Mouse (Mus musculus) myocyte (in vitro differentiated cells): ENCODE data around the gene Aqp1. TPM values are rescaled to one million over a fixed set of nuclear protein-coding genes. Genes with fewer than 3 reads are reported as not detected.

Experiments used
- H3K27me3 ChIP-seq: one replicate; pipeline ENCODE4 v1.6.1; 2011; ENCODE audit not compliant: control insufficient read depth, insufficient read depth, insufficient read length
- H3K36me3 ChIP-seq: one replicate; pipeline ENCODE4 v1.6.1; 2011; ENCODE audit not compliant: control insufficient read depth, insufficient read depth
- H3K4me2 ChIP-seq: one replicate; pipeline ENCODE4 v1.6.1; 2011; ENCODE audit warnings: low read depth, control low read depth
- H3K4me3 ChIP-seq: one replicate; pipeline ENCODE4 v1.5.1; 2011; ENCODE audit warnings: mild to moderate bottlenecking, control low read depth, moderate library complexity
- H3K79me2 ChIP-seq: one replicate; pipeline ENCODE4 v1.6.1; 2011; ENCODE audit not compliant: control insufficient read depth, insufficient read depth
- H3ac ChIP-seq: one replicate; pipeline ENCODE4 v1.6.1; 2011; ENCODE audit not compliant: control insufficient read depth, insufficient read length
- CEBPB ChIP-seq: IDR thresholded peaks from 2 replicates; pipeline ENCODE4 v1.6.1; 2011; ENCODE audit warnings: mild to moderate bottlenecking, moderate library complexity; ENCODE audit not compliant: poor library complexity, insufficient read depth, severe bottlenecking
- E2F4 ChIP-seq: IDR thresholded peaks from one replicate; pipeline ENCODE4 v1.6.1; 2011; ENCODE audit warnings: mild to moderate bottlenecking, control low read depth, moderate library complexity; ENCODE audit not compliant: insufficient read depth
- MAX ChIP-seq: IDR thresholded peaks from one replicate; pipeline ENCODE4 v1.6.1; 2011; ENCODE audit warnings: low read depth, mild to moderate bottlenecking, control low read depth
- MYOD1 ChIP-seq, 3 experiments: IDR thresholded peaks; one replicate each; pipeline ENCODE4 v1.6.1; 2011; ENCODE audit warnings: control low read depth in 2 of 3, low read depth in 2 of 3, mild to moderate bottlenecking in 2 of 3, moderate library complexity in 1 of 3; ENCODE audit not compliant: insufficient read length in 2 of 3, control insufficient read depth in 1 of 3
- MYOG ChIP-seq, 3 experiments: IDR thresholded peaks; one replicate each; pipeline ENCODE4 v1.6.1; 2011; ENCODE audit warnings: control low read depth in 2 of 3, low read depth in 2 of 3, mild to moderate bottlenecking in 2 of 3; ENCODE audit not compliant: insufficient read length in 2 of 3, control insufficient read depth in 1 of 3, insufficient read depth in 1 of 3
- POLR2A ChIP-seq: IDR thresholded peaks from one replicate; pipeline ENCODE4 v1.6.1; 2011; ENCODE audit warnings: low read depth, mild to moderate bottlenecking, control low read depth, moderate library complexity; ENCODE audit not compliant: insufficient read length
- POLR2AphosphoS2 ChIP-seq: IDR thresholded peaks from one replicate; pipeline ENCODE4 v1.6.1; 2011; ENCODE audit warnings: low read depth, control low read depth; ENCODE audit not compliant: insufficient read length
- REST ChIP-seq: IDR thresholded peaks from one replicate; pipeline ENCODE4 v1.6.1; 2011; ENCODE audit warnings: mild to moderate bottlenecking, control low read depth, moderate library complexity; ENCODE audit not compliant: insufficient read depth, insufficient read length
- SRF ChIP-seq: IDR thresholded peaks from one replicate; pipeline ENCODE4 v1.6.1; 2011; ENCODE audit warnings: low read depth; ENCODE audit not compliant: control insufficient read depth, insufficient read length
- TCF12 ChIP-seq: IDR thresholded peaks from one replicate; pipeline ENCODE4 v1.6.1; 2011; ENCODE audit warnings: mild to moderate bottlenecking, control low read depth; ENCODE audit not compliant: poor library complexity, insufficient read depth, severe bottlenecking
- TCF3 ChIP-seq: IDR thresholded peaks from one replicate; pipeline ENCODE4 v1.6.1; 2011; ENCODE audit warnings: low read depth, control low read depth; ENCODE audit not compliant: insufficient read length
- USF1 ChIP-seq: IDR thresholded peaks from one replicate; pipeline ENCODE4 v1.6.1; 2011; ENCODE audit warnings: low read depth, mild to moderate bottlenecking, control low read depth, moderate library complexity
- polyA plus RNA-seq: library from polyadenylated mRNA; unstranded; fragments of >200 nt; fragmentation: generic; extraction: Trizol; gene quantifications from one replicate; pipeline ENCODE4 v1.2.1, GENCODE M21; 2012; ENCODE audit warnings: missing spikeins

Gene Aqp1
- polyA plus RNA-seq, 1 experiment: 32.0 TPM

DNA sequence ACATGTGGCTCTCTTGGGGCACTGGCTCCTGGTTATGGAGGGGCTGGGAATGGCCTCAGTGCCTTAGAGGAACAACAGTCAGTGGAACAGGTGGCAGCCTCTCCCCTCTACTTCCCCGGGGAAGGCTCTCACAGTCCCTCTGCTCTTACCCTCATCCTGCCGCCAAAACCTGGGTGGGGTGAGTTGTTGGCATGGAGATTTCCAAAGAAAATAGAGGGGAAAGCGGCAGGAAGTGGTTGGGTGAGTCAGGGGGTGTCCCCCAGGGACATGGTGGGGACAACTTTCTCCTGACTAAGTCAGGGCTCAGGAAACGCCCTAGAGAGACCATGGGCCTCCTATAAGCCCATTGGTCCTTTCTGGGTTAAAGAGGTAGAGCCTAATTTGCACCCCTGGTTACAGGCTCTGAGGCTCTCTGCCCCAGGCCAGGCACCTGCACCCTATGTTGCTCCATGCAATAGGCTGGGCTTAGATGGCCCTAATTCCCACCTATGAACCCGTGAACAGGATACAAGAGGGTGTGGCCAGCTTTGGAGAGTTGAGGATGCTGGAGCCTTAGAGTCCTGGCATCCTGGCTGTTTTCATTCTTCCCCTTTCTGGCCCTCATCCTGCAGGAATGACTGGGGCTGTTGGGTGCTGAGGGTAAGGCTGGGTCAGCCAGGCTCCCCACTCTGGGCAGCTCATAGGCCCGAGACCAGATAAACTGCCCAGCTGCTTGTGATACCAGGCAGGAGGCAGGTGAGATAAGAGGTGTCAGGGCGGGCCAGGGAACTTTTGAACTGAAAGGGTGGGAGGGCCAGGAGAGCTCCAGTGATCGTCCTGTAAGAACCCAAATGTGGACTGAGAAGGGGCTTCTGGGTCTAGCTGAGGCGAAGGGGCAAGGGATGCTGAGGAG lies 2.9 kb downstream of the Aqp1 start:
- TF ChIP-seq POLR2A (no peak), TCF3 (no peak), TCF12 (no peak), USF1 (no peak), MAX (no peak), E2F4 (no peak), MYOD1 (IDR thresholded peaks at IDR 0.05; ENCODE audit: control insufficient read depth in 1 of 3, insufficient read length in 2 of 3, low read depth in 2 of 3) (peak in 2 of 3 experiments; percentile 21 to 47)
- no peaks in the 10 kb centered on the region for H3K36me3 ChIP-seq
- no peaks in the 10 kb centered on the region for H3K27me3 ChIP-seq
- peak overlapping the region; percentile 74 for H3K4me2 ChIP-seq
- peak overlapping the region; percentile 15 for H3K4me3 ChIP-seq
- no peak overlapping the region for H3ac ChIP-seq
- no peaks in the 10 kb centered on the region for H3K79me2 ChIP-seq

DNA sequence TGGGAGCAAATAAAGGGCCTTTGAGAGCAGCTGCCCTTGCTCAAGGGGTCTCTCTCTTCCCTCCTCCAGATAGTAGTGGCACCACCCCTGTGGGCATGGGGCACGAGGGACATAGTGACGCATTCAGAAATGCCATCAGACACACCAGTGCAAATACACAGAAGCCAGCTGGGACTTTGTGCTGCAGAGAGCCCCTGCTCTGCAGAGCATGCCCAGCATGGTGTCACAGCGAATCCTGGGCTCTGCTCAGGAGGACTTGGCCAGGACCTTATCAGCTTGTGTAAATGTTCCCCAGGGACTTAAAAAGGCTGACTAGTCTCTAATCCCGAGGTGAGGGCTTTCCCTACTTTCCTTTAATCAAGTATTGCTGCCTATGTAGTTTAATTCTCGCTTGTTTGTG lies 5.5 kb downstream of the Aqp1 start:
- TF ChIP-seq POLR2AphosphoS2 (no peak), USF1 (no peak), TCF12 (no peak), SRF (no peak), MAX (no peak), MYOG (IDR thresholded peaks at IDR 0.05; ENCODE audit: control insufficient read depth in 1 of 3, insufficient read depth in 1 of 3, insufficient read length in 2 of 3, low read depth in 2 of 3) (no peak), REST (no peak), POLR2A (no peak), CEBPB (no peak), MYOD1 (IDR thresholded peaks at IDR 0.05; ENCODE audit: control insufficient read depth in 1 of 3, insufficient read length in 2 of 3, low read depth in 2 of 3) (no peak), TCF3 (no peak), E2F4 (no peak)
- no peaks in the 10 kb centered on the region for H3K36me3 ChIP-seq
- H3K4me2 ChIP-seq: no peak overlapping the region
- H3ac ChIP-seq: no peak overlapping the region
- H3K4me3 ChIP-seq: no peak overlapping the region
- no peaks in the 10 kb centered on the region for H3K27me3 ChIP-seq
- no peaks in the 10 kb centered on the region for H3K79me2 ChIP-seq

DNA sequence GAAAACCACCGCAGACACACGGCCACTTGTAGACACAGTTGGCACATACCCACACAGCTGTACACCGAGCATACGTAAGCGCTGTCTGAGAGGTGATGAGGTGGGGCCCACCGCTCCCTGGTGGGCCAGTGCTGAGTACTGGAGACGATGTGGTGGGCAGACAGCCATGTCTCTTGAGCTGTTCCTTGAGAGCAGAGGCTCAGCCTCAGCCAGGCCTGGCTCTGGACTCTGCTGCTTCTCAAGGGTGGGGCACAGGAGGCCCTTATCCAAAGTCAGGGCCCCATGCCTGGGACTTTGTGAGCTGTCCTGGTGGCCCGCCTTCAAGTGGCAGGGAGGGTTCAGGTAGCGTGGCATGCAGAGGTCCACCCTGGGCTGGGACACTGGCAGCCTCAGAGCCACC lies 6.1 kb downstream of the Aqp1 start:
- Histone ChIP-seq H3K4me3 (no peak overlapping the region), H3K79me2 (no peaks in the 10 kb centered on the region), H3K27me3 (no peaks in the 10 kb centered on the region), H3ac (no peak overlapping the region), H3K36me3 (no peaks in the 10 kb centered on the region), H3K4me2 (no peak overlapping the region)
- TF ChIP-seq MYOD1 (IDR thresholded peaks at IDR 0.05; ENCODE audit: control insufficient read depth in 1 of 3, insufficient read length in 2 of 3, low read depth in 2 of 3) (no peak), MAX (no peak), POLR2A (no peak), MYOG (IDR thresholded peaks at IDR 0.05; ENCODE audit: control insufficient read depth in 1 of 3, insufficient read depth in 1 of 3, insufficient read length in 2 of 3, low read depth in 2 of 3) (no peak), REST (no peak), TCF12 (no peak), SRF (no peak)

DNA sequence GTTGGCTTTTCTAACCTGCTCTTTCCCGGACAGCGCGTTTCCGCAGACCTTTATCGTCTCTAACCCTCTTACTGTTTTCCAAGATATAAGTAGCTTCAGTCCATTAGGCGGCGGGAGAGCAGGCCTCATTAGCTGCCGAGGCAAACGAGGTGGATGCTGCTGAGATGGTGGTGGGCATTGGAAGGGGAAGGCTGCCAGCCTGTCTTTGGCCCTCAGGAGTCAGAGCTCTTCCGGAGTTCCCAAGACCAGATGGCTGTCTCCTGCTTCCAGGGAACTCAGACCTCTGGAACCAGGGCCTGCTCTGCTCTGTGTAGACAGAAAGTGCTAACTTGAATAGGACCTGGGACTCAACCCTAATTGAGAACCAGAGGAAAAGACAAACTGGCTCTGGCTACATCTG lies 7.2 kb downstream of the Aqp1 start:
- no peak for TF ChIP-seq USF1
- TF ChIP-seq REST: no peak
- TF ChIP-seq TCF3: no peak
- no peak for TF ChIP-seq CEBPB
- TF ChIP-seq TCF12: no peak
- no peak for TF ChIP-seq MYOG (IDR thresholded peaks at IDR 0.05; ENCODE audit: control insufficient read depth in 1 of 3, insufficient read depth in 1 of 3, insufficient read length in 2 of 3, low read depth in 2 of 3)
- no peak for TF ChIP-seq MAX
- TF ChIP-seq POLR2A: no peak
- TF ChIP-seq E2F4: no peak
- TF ChIP-seq MYOD1 (IDR thresholded peaks at IDR 0.05; ENCODE audit: control insufficient read depth in 1 of 3, insufficient read length in 2 of 3, low read depth in 2 of 3): no peak
- no peak overlapping the region for H3ac ChIP-seq
- H3K79me2 ChIP-seq: no peaks in the 10 kb centered on the region
- no peaks in the 10 kb centered on the region for H3K27me3 ChIP-seq
- H3K4me2 ChIP-seq: no peak overlapping the region
- H3K36me3 ChIP-seq: no peaks in the 10 kb centered on the region
- no peak overlapping the region for H3K4me3 ChIP-seq
